Mouse (Mus musculus): Measurements from ENCODE around the gene Akr1b8. TPM values are rescaled to one million over a fixed set of nuclear protein-coding genes. Genes with fewer than 3 reads are reported as not detected.

Akr1b8 gene
- polyA plus RNA-seq (2015; fragmentation: Nextera tagmentation; extraction: Ambion mirVana): 4.7 and 5.7 TPM in 2 replicates

DNA sequence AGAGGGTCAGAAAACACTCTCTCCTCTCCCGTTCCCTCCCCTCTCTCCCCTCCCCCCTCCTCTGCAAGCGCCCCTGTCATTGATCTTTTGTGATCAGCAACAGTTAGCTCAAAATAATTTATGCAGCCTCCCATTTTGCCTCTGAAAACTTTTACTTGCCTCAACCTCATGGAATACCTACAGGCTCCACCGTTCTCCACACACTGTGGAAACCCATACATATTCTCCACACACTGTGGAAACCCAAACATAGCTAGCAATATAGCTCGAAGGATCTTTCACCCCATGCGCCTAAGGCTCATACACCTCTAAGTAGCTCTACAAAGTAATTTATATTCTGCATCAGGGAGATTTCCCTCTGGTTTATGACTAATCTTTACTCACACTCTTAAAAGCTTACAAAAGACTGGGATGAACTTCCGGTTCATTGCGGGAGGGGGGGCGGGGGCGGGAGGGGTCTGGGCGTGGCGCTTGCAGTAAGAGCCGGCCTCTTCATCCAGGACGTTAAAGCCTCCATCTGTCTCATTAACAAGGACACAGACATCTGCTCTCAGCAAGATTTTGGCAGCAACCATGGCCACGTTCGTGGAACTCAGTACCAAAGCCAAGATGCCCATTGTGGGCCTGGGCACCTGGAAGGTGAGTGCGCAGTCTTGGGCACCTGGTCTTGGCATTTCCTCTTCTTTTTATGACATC lies at the start of gene Akr1b8:
Akr1b8 (plus strand) TSS at position 462 of the 696 bp plus-strand sequence.
- H3K4me2 ChIP-seq: peak within 1 kb of the TSS; percentile 48
- H3K27me3 ChIP-seq (replicated peaks): no peaks in the 10 kb centered on the region
- no peaks in the 10 kb centered on the region for H3K9me3 ChIP-seq (replicated peaks)
- ATAC-seq (ENCODE audit: low FRiP score): no peak
- no peaks in the 10 kb centered on the region for H3K36me3 ChIP-seq
- no peak within 1 kb of the TSS for H3K9ac ChIP-seq (replicated peaks)
- no peak within 1 kb of the TSS for H3K27ac ChIP-seq (replicated peaks)
- WGBS: 17% methylated on average over 16 of the region's 16 CpGs
- H3K4me3 ChIP-seq (replicated peaks): peak within 1 kb of the TSS; percentile 20; the same call in 1 of the 2 replicates
- 0 out of 2 replicates have a peak, but pooled peaks cover 7% of the 10 kb centered on the region for H3K4me1 ChIP-seq

DNA sequence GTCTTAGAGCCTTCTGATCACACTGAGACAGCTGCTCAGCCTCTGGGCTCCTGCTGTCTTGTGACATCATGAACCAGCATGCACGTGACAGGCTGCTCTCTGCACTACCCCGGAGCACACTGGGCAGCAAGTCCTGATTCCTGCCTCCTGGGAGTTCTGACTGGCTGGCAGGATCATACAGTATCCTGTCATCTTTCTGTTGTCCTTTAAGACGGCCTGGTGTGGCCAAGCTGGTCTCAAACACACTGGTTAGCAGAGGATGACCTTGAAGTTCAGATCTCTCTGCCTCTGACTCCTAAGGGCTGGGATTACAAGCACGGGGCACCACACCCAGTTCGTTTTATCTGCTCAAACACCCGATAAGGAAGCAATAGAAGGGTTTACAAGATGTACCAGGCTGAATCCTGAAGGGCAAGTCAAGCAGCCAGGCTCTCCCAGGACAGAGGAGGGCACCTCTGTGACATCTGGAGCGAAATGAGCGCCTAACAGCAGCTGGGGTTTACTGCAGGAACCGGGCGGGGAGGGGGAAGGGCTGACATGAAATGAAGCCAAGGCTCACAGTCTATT lies 49.2 kb upstream of the Akr1b8 start:
- 67% methylated on average over 10 of the region's 10 CpGs for WGBS
- Histone ChIP-seq H3K9ac (replicated peaks) (no peak overlapping the region), H3K36me3 (peaks cover 35% of the 10 kb centered on the region), H3K4me3 (replicated peaks) (no peak overlapping the region), H3K9me3 (replicated peaks) (no peaks in the 10 kb centered on the region), H3K27ac (replicated peaks) (no peak overlapping the region), H3K4me2 (no peak overlapping the region), H3K4me1 (no peaks in the 10 kb centered on the region), H3K27me3 (replicated peaks) (no peaks in the 10 kb centered on the region)
- no peak for ATAC-seq (ENCODE audit: low FRiP score)

- Histone ChIP-seq H3K27me3 (replicated peaks) (no peaks in the 10 kb centered on the region), H3K27ac (replicated peaks) (no peak overlapping the region), H3K9me3 (replicated peaks) (no peaks in the 10 kb centered on the region), H3K36me3 (peaks cover 55% of the 10 kb centered on the region), H3K4me3 (replicated peaks) (no peak overlapping the region), H3K4me1 (no peaks in the 10 kb centered on the region), H3K4me2 (no peak overlapping the region), H3K9ac (replicated peaks) (no peak overlapping the region)
- 79% methylated on average over 6 of the region's 6 CpGs for WGBS
- no peak for ATAC-seq (ENCODE audit: low FRiP score)
Observed at GRCm38 (mm10) chr6:34306797-34307196, 47.1 kb upstream of the Akr1b8 start.

DNA sequence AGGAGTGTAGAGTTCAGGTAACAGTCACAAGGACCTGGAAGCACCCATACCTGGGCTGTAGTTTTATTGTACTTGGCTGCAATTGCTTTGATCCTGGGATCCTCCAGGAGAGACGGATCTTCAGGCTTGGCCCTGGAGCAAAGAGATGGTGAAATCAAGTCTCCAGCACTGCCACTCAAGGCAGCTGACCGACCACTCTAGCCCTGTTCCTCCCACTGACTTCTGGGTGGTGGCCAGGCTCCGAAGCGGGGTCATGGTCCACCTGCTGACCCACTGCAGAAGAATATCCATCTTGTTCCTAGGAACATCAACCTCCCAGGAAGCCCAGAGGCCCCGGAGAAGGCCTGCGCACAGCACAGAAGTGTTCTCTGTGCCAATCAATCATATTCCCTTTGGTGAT lies 44.4 kb upstream of the Akr1b8 start:
- H3K4me2 ChIP-seq: no peak overlapping the region
- H3K9me3 ChIP-seq (replicated peaks): no peaks in the 10 kb centered on the region
- H3K4me3 ChIP-seq (replicated peaks): no peak overlapping the region
- no peaks in the 10 kb centered on the region for H3K27me3 ChIP-seq (replicated peaks)
- ATAC-seq (ENCODE audit: low FRiP score): no peak
- H3K9ac ChIP-seq (replicated peaks): no peak overlapping the region
- peaks cover 51% of the 10 kb centered on the region for H3K36me3 ChIP-seq
- no peak overlapping the region for H3K27ac ChIP-seq (replicated peaks)
- 0 out of 2 replicates have a peak, but pooled peaks cover 4% of the 10 kb centered on the region for H3K4me1 ChIP-seq
- WGBS: 95% methylated on average over 6 of the region's 6 CpGs

DNA sequence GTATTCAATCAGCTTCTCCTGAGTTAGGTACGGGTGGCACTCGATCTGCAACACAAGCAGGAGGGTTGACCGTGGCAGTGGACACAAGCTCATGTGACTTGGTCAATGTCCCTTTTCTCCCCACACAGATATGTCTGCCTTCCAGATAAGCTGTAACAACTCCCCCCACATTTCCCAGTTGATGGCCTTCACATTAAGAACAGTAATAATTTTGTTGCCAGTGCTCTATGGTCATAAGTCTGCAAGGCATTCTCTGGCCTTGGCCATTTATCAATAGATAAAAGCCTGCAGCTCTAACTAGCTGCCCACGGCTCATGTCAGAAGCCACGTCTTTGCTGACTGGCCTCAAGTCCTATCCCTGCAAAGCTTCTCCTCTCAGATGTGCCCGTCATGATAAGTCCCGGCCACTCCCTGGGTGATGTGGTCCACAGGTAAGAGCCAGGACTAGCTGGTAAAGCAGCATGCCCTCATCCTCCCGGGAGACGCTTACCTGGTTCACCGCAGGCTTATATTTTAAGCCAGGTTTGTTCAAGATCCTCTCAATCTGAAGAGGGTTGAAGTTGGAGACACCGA lies 43.8 kb upstream of the Akr1b8 start:
- Histone ChIP-seq H3K4me2 (no peak overlapping the region), H3K9ac (replicated peaks) (no peak overlapping the region), H3K4me3 (replicated peaks) (no peak overlapping the region), H3K9me3 (replicated peaks) (no peaks in the 10 kb centered on the region), H3K27ac (replicated peaks) (no peak overlapping the region), H3K36me3 (peaks cover 47% of the 10 kb centered on the region), H3K27me3 (replicated peaks) (no peaks in the 10 kb centered on the region), H3K4me1 (0 out of 2 replicates have a peak, but pooled peaks cover 4% of the 10 kb centered on the region)
- WGBS: 97% methylated on average over 11 of the region's 11 CpGs
- ATAC-seq (ENCODE audit: low FRiP score): no peak

DNA sequence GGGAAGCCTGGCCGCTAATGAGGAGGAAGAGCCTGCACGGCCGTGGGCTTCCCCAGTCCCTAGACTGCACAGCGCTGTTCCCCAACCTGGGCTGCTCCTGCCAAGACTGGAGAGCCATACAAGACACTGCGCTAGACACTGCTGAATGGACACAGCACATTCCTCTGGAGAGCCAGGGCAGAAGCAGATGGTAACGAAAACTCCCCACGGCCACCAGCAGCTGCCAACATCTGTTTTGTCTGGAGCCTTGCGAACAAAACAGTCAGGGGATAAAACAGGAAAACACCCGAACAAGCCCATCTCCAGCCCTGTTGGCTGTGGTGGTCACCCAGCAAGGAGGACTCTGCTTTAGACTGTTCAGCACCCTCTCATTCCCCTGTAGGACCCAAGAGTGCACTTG lies 40.5 kb upstream of the Akr1b8 start:
- Histone ChIP-seq H3K27me3 (replicated peaks) (no peaks in the 10 kb centered on the region), H3K4me1 (peaks cover 17% of the 10 kb centered on the region), H3K9ac (replicated peaks) (no peak overlapping the region), H3K4me3 (replicated peaks) (no peak overlapping the region), H3K4me2 (no peak overlapping the region), H3K36me3 (peaks cover 33% of the 10 kb centered on the region), H3K9me3 (replicated peaks) (no peaks in the 10 kb centered on the region), H3K27ac (replicated peaks) (no peak overlapping the region)
- 77% methylated on average over 9 of the region's 9 CpGs for WGBS
- ATAC-seq (ENCODE audit: low FRiP score): no peak

- WGBS: 97% methylated on average over 2 of the region's 2 CpGs
- Histone ChIP-seq H3K36me3 (peaks cover 28% of the 10 kb centered on the region), H3K4me3 (replicated peaks) (no peak overlapping the region), H3K9me3 (replicated peaks) (no peaks in the 10 kb centered on the region), H3K4me2 (no peak overlapping the region), H3K27ac (replicated peaks) (no peak overlapping the region), H3K4me1 (peaks cover 17% of the 10 kb centered on the region), H3K27me3 (replicated peaks) (no peaks in the 10 kb centered on the region), H3K9ac (replicated peaks) (no peak overlapping the region)
- no peak for ATAC-seq (ENCODE audit: low FRiP score)
Observed at GRCm38 (mm10) chr6:34313921-34314320, 40.0 kb upstream of the Akr1b8 start.

GRCm38 (mm10) chr6:34316854-34317771 lies 36.8 kb upstream of the Akr1b8 start, which contains the start of gene Akr1b3:
Gene Akr1b3 (minus strand): TSS chr6:34317478.
- peak within 1 kb of the TSS; percentile 81 for H3K9ac ChIP-seq (replicated peaks)
- peaks cover 17% of the 10 kb centered on the region for H3K4me1 ChIP-seq
- peak within 1 kb of the TSS; percentile 66 for H3K27ac ChIP-seq (replicated peaks)
- H3K4me2 ChIP-seq: peak within 1 kb of the TSS; percentile 83
- ATAC-seq (ENCODE audit: low FRiP score): peak; percentile 100
- peak within 1 kb of the TSS; percentile 75 for H3K4me3 ChIP-seq (replicated peaks)
- H3K27me3 ChIP-seq (replicated peaks): no peaks in the 10 kb centered on the region
- WGBS: under 1% methylated on average over 60 of the region's 60 CpGs
- H3K9me3 ChIP-seq (replicated peaks): no peaks in the 10 kb centered on the region
- H3K36me3 ChIP-seq: no peaks in the 10 kb centered on the region

DNA sequence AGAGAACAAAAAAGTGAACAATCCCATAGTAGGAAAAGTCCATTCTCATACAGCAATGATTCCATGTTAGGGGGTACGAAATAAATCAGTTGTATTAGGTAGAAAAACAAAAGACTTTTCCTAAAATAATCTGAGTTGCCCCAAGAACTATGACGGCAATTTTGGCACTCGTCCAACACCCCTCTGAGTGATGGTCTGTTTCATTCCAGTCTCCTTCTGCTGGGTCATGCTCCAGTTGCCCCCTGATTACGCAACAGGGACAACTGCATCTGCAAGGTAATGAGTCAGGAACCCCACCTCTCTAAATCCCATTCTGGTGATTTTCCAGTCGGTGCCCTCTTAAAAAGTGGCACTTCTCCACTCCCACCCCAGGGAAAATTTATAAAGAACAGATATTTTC lies 35.7 kb upstream of the Akr1b8 start:
- Histone ChIP-seq H3K9me3 (replicated peaks) (no peaks in the 10 kb centered on the region), H3K4me3 (replicated peaks) (no peak overlapping the region), H3K9ac (replicated peaks) (no peak overlapping the region), H3K4me1 (peaks cover 17% of the 10 kb centered on the region), H3K27me3 (replicated peaks) (no peaks in the 10 kb centered on the region), H3K27ac (replicated peaks) (no peak overlapping the region), H3K36me3 (no peaks in the 10 kb centered on the region), H3K4me2 (peak overlapping the region; percentile 83)
- WGBS: 56% methylated on average over 5 of the region's 5 CpGs
- ATAC-seq (ENCODE audit: low FRiP score): no peak

DNA sequence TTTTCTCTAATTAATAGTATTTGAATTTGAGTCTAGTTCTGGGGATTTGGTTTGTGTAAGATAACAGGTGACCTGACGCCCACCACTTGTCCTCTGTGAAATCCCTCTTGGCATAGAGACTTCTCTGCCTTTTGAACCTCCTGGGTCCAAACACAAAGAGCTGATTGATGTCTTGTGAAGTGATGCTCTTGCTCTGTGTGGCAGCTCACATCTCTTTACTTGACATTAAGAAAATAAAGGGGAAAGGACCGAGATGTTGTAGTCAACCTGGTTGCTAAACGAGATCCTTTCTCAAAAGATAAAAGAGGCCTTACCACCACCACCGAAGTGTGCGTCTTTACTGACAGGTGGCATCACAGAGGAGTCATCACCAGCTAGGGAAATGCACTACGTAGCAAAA lies 35.3 kb upstream of the Akr1b8 start:
- Histone ChIP-seq H3K4me3 (replicated peaks) (no peak overlapping the region), H3K4me2 (no peak overlapping the region), H3K27me3 (replicated peaks) (no peaks in the 10 kb centered on the region), H3K9me3 (replicated peaks) (no peaks in the 10 kb centered on the region), H3K4me1 (peaks cover 17% of the 10 kb centered on the region), H3K36me3 (no peaks in the 10 kb centered on the region), H3K9ac (replicated peaks) (no peak overlapping the region), H3K27ac (replicated peaks) (no peak overlapping the region)
- WGBS: 82% methylated on average over 6 of the region's 6 CpGs
- no peak for ATAC-seq (ENCODE audit: low FRiP score)

GRCm38 (mm10) chr6:34322121-34322520 lies 31.8 kb upstream of the Akr1b8 start:
- Histone ChIP-seq H3K27me3 (replicated peaks) (no peaks in the 10 kb centered on the region), H3K4me1 (peaks cover 4% of the 10 kb centered on the region; the same call in 1 of the 2 replicates), H3K27ac (replicated peaks) (no peak overlapping the region), H3K9ac (replicated peaks) (no peak overlapping the region), H3K36me3 (no peaks in the 10 kb centered on the region), H3K4me2 (no peak overlapping the region), H3K4me3 (replicated peaks) (no peak overlapping the region), H3K9me3 (replicated peaks) (no peaks in the 10 kb centered on the region)
- no peak for ATAC-seq (ENCODE audit: low FRiP score)
- 97% methylated on average over 7 of the region's 7 CpGs for WGBS
